Mouse (Mus musculus) adrenal gland, postnatal 4 days (tissue): Measurements from ENCODE around the gene Gm13757. TPM values are rescaled to one million over a fixed set of nuclear protein-coding genes. Genes with fewer than 3 reads are reported as not detected.
"Not testable (repeated sequence)": the region's sequence is repeated elsewhere in the genome, so short reads cannot be mapped to it uniquely, and the experiment has no call there.

Source experiments
- DNase-seq, 2 experiments: peaks; one replicate each; pipeline ENCODE4 v3.0.0; 2021 to 2022; ENCODE audit warnings: low spot score in 2 of 2, mixed read lengths in 2 of 2
- long read RNA-seq, 2 experiments: library from polyadenylated mRNA; stranded (forward); transcript quantifications; one replicate each; pipeline ENCODE4 v2.0.0; 2021
- total RNA-seq, 2 experiments: library from RNA; stranded (reverse); gene quantifications; 2 replicates each; pipeline ENCODE4 v1.2.3; 2021

Gm13757 gene
- not detected for total RNA-seq
- long read RNA-seq, experiment 1, result 0 reads
- long read RNA-seq, experiment 2, result 0 reads

GRCm38 (mm10) chr2:88449031-88449430, at the start of gene Gm13757:
TSS of gene Gm13757 (minus strand) at chr2:88449131.
- DNase-seq, result no peak

GRCm38 (mm10) chr2:88493020-88493419, 44.1 kb upstream of the Gm13757 start, which contains the start of gene Olfr1185-ps1:
TSS of gene Olfr1185-ps1 (plus strand) at chr2:88493320.
- no peak for DNase-seq

GRCm38 (mm10) chr2:88483298-88483697, 34.4 kb upstream of the Gm13757 start, which contains the start of gene Olfr1184:
TSS of gene Olfr1184 (plus strand) at chr2:88483598.
- no peak for DNase-seq

GRCm38 (mm10) chr2:88454567-88454966, 5.6 kb upstream of the Gm13757 start, which contains the start of gene Olfr1183:
TSS of gene Olfr1183 (plus strand) at chr2:88454867.
- not testable (repeated sequence) for DNase-seq

- no peak for DNase-seq
Observed at GRCm38 (mm10) chr2:88426071-88426470, 22.9 kb downstream of the Gm13757 start, which contains the start of gene Olfr1181. TSS of gene Olfr1181 (minus strand) at chr2:88426171.

GRCm38 (mm10) chr2:88419051-88419450, 29.9 kb downstream of the Gm13757 start, which contains the start of gene Olfr1180:
TSS of gene Olfr1180 (minus strand) at chr2:88419151.
- DNase-seq, result no peak

- DNase-seq, result no peak
Observed at GRCm38 (mm10) chr2:88406353-88406752, 42.6 kb downstream of the Gm13757 start, which contains the start of gene Olfr1179. TSS of gene Olfr1179 (minus strand) at chr2:88406453.

Other genes with a start within 250 kb of the Gm13757 start
- gene Olfr1170, start 220.8 kb downstream of the Gm13757 start, total RNA-seq, result not detected
- not detected for gene Olfr1173, start 169.3 kb downstream of the Gm13757 start, total RNA-seq
- not detected for gene Olfr1174-ps, start 134.0 kb downstream of the Gm13757 start, total RNA-seq
- not detected for gene Olfr1175-ps, start 121.9 kb downstream of the Gm13757 start, total RNA-seq
- gene Olfr1176, start 112.4 kb downstream of the Gm13757 start, total RNA-seq, result not detected
- gene Olfr1177-ps, start 102.6 kb downstream of the Gm13757 start, total RNA-seq, result not detected
- gene Olfr1178, start 62.1 kb downstream of the Gm13757 start, total RNA-seq, result not detected
- gene Olfr1179, start 42.7 kb downstream of the Gm13757 start, total RNA-seq, result not detected
- gene Olfr1180, start 30.0 kb downstream of the Gm13757 start, total RNA-seq, result not detected
- not detected for gene Olfr1181, start 23.0 kb downstream of the Gm13757 start, total RNA-seq
- not detected for gene Olfr1183, start 5.7 kb upstream of the Gm13757 start, total RNA-seq
- not detected for gene Olfr1184, start 34.5 kb upstream of the Gm13757 start, total RNA-seq
- gene Olfr1185-ps1, start 44.2 kb upstream of the Gm13757 start, total RNA-seq, result not detected
- gene Olfr1186, start 69.4 kb upstream of the Gm13757 start, total RNA-seq, result not detected
- not detected for gene Olfr1188, start 107.8 kb upstream of the Gm13757 start, total RNA-seq
- not detected for gene Olfr1189, start 137.3 kb upstream of the Gm13757 start, total RNA-seq
- gene Olfr1191-ps1, start 191.4 kb upstream of the Gm13757 start, total RNA-seq, result under 1 TPM in 1 of 2 experiments, not detected in 1; 0.06 TPM
- not detected for gene Olfr1192-ps1, start 199.4 kb upstream of the Gm13757 start, total RNA-seq
- gene Olfr1193, start 226.5 kb upstream of the Gm13757 start, total RNA-seq, result not detected
- not detected for gene Olfr1195, start 240.1 kb upstream of the Gm13757 start, total RNA-seq